24 mouse cellular contexts compared by ENCODE assay signal in genomic region chr13:52542036-52542526, GRCm38 (mm10). TPM values are rescaled to one million over a fixed set of nuclear protein-coding genes. Genes with fewer than 3 reads are reported as not detected.
DNase-seq lines count a peak whose midpoint lies in the region; ATAC-seq and TF ChIP-seq lines count a peak whose summit lies in the region.
"Had no signal": no experiment of that assay in that cellular context is flagged by ENCODE, and none has a peak within 500 bp of the region (broad histone marks: within the 10 kb centered on the region; RNA-seq: fewer than 3 reads in every experiment).

No protein-coding gene starts in this region.

- H3K36me3 ChIP-seq in megakaryocyte, embryonic 14.5 days (replicated peaks; ENCODE audit: low read length): peaks cover 29% of the 10 kb centered on the region
- no peaks in the 10 kb centered on the region for H3K36me3 ChIP-seq in embryonic facial prominence, embryonic 14.5 days (ENCODE audit: control insufficient read depth, insufficient read depth, low read length)
- no peaks in the 10 kb centered on the region for H3K36me3 ChIP-seq in myocyte (ENCODE audit: control insufficient read depth, insufficient read depth)
- no peaks in the 10 kb centered on the region for H3K36me3 ChIP-seq in heart, embryonic 11.5 days (ENCODE audit: control insufficient read depth, insufficient read depth, low read length)
- H3K36me3 ChIP-seq: forebrain, embryonic 12.5 days; heart, embryonic 10.5 days; kidney, embryonic 15.5 days; lung, embryonic 15.5 days had no signal

- ATAC-seq in megakaryocyte, adult 5-6 weeks (ENCODE audit: poor library complexity, severe bottlenecking): no peak
- peak; percentile 63; the same call in 1 of the 2 replicates for ATAC-seq in embryonic facial prominence, embryonic 14.5 days (ENCODE audit: low read depth)
- no peak for ATAC-seq in heart, embryonic 11.5 days (replicated peaks; ENCODE audit: insufficient number of reproducible peaks, low FRiP score, low TSS enrichment)

- no peak for TF ChIP-seq POLR2A in brain, embryonic 14.5 days (IDR thresholded peaks at IDR 0.05; ENCODE audit: borderline replicate concordance, extremely low read depth, insufficient read depth, insufficient read length, poor library complexity, severe bottlenecking)
- no peak for TF ChIP-seq POLR2A in myocyte (IDR thresholded peaks at IDR 0.05; ENCODE audit: insufficient read length, low read depth)

- no peak overlapping the region for H3ac ChIP-seq in myocyte (ENCODE audit: control insufficient read depth, insufficient read length)

- 50% methylated on average over 8 of the region's 8 CpGs for WGBS in embryonic facial prominence, embryonic 14.5 days
- 69% methylated on average over 8 of the region's 8 CpGs for WGBS in heart, embryonic 11.5 days (ENCODE audit: insufficient replicate concordance)

- no peak overlapping the region for H3K9ac ChIP-seq in embryonic facial prominence, embryonic 14.5 days (ENCODE audit: low read depth, low read length)
- H3K9ac ChIP-seq in heart, embryonic 11.5 days (ENCODE audit: low read depth, low read length): no peak overlapping the region
- H3K9ac ChIP-seq: forebrain, embryonic 12.5 days; kidney, embryonic 15.5 days; liver, embryonic 14.5 days; lung, embryonic 15.5 days had no signal

- peak; percentile 40 for DNase-seq in brain, embryonic 14.5 days (ENCODE audit: low read depth)
- peak; percentile 71 for DNase-seq in embryonic facial prominence, embryonic 14.5 days (ENCODE audit: low spot score)
- no peak for DNase-seq in layer of hippocampus, postnatal 25 days (ENCODE audit: extremely low spot score in 1 of 2, low spot score in 1 of 2)
- DNase-seq: adrenal gland, adult 8-10 months; B cell, adult 2 months; cerebellum, adult 2 months; cerebellum, postnatal 25 days; gastrocnemius, postnatal 10 days; kidney, adult 11 months; kidney, postnatal 4 days; left cerebral cortex, postnatal 4 days; lung, postnatal 36 days; right cerebral cortex, postnatal 25 days; thymus, postnatal 25 days had no signal

- H3K27me3 ChIP-seq in megakaryocyte, embryonic 14.5 days (replicated peaks): no peaks in the 10 kb centered on the region
- H3K27me3 ChIP-seq in embryonic facial prominence, embryonic 14.5 days (replicated peaks; ENCODE audit: control insufficient read depth, insufficient read depth, low read length): no peaks in the 10 kb centered on the region
- H3K27me3 ChIP-seq in myocyte (ENCODE audit: control insufficient read depth, insufficient read depth, insufficient read length): no peaks in the 10 kb centered on the region
- no peaks in the 10 kb centered on the region for H3K27me3 ChIP-seq in heart, embryonic 11.5 days (ENCODE audit: control insufficient read depth, insufficient read depth, low read length)
- H3K27me3 ChIP-seq: kidney, embryonic 15.5 days; lung, embryonic 15.5 days had no signal

- no peaks in the 10 kb centered on the region for H3K79me2 ChIP-seq in myocyte (ENCODE audit: control insufficient read depth, insufficient read depth)

- H3K9me3 ChIP-seq in megakaryocyte, embryonic 14.5 days: no peaks in the 10 kb centered on the region
- no peaks in the 10 kb centered on the region for H3K9me3 ChIP-seq in embryonic facial prominence, embryonic 14.5 days (ENCODE audit: control insufficient read depth, low read length)
- H3K9me3 ChIP-seq in heart, embryonic 11.5 days (replicated peaks; ENCODE audit: control insufficient read depth, low read length): no peaks in the 10 kb centered on the region
- H3K9me3 ChIP-seq: forebrain, embryonic 12.5 days; heart, embryonic 10.5 days; kidney, embryonic 15.5 days; lung, embryonic 15.5 days had no signal

- no peak overlapping the region for H3K4me2 ChIP-seq in embryonic facial prominence, embryonic 14.5 days (ENCODE audit: low read depth, low read length)
- peak overlapping the region; percentile 32 for H3K4me2 ChIP-seq in myocyte (ENCODE audit: low read depth)
- H3K4me2 ChIP-seq in heart, embryonic 11.5 days: no peak overlapping the region
- H3K4me2 ChIP-seq: forebrain, embryonic 12.5 days; kidney, embryonic 15.5 days; lung, embryonic 15.5 days had no signal

- peaks cover 99% of the 10 kb centered on the region for H3K4me1 ChIP-seq in megakaryocyte, embryonic 14.5 days
- H3K4me1 ChIP-seq in embryonic facial prominence, embryonic 14.5 days (ENCODE audit: control insufficient read depth, insufficient read depth, low read length): no peaks in the 10 kb centered on the region
- no peaks in the 10 kb centered on the region for H3K4me1 ChIP-seq in heart, embryonic 11.5 days (ENCODE audit: control insufficient read depth, insufficient read depth, low read length)
- H3K4me1 ChIP-seq: forebrain, embryonic 12.5 days; kidney, embryonic 15.5 days; lung, embryonic 15.5 days had no signal

- TF ChIP-seq CTCF in brain, embryonic 14.5 days (IDR thresholded peaks at IDR 0.05; ENCODE audit: borderline replicate concordance, extremely low read depth, insufficient read depth, insufficient read length): no peak

- H3K27ac ChIP-seq in embryonic facial prominence, embryonic 14.5 days (replicated peaks; ENCODE audit: low read depth, low read length): peak overlapping the region; percentile 13; the same call in 1 of the 2 replicates
- no peak overlapping the region for H3K27ac ChIP-seq in heart, embryonic 11.5 days (ENCODE audit: low read depth, low read length)
- H3K27ac ChIP-seq: forebrain, embryonic 12.5 days; heart, embryonic 10.5 days; kidney, embryonic 15.5 days; liver, embryonic 14.5 days; lung, embryonic 15.5 days had no signal

- peak overlapping the region; percentile 56 for H3K4me3 ChIP-seq in megakaryocyte, embryonic 14.5 days (replicated peaks)
- no peak overlapping the region for H3K4me3 ChIP-seq in embryonic facial prominence, embryonic 14.5 days (ENCODE audit: low read depth, low read length)
- no peak overlapping the region for H3K4me3 ChIP-seq in myocyte
- no peak overlapping the region for H3K4me3 ChIP-seq in heart, embryonic 11.5 days (ENCODE audit: low read depth, low read length)
- H3K4me3 ChIP-seq: forebrain, embryonic 12.5 days; heart, embryonic 10.5 days; kidney, embryonic 15.5 days; lung, embryonic 15.5 days had no signal

TF ChIP-seq in myocyte, 11 proteins besides CTCF, POLR2A, EP300 and RAD21:
- TF ChIP-seq CEBPB (IDR thresholded peaks at IDR 0.05; ENCODE audit: insufficient read depth, poor library complexity, severe bottlenecking): no peak
- no peak for TF ChIP-seq MYOD1 (IDR thresholded peaks at IDR 0.05; ENCODE audit: control insufficient read depth in 1 of 3, insufficient read length in 2 of 3, low read depth in 2 of 3)
- TF ChIP-seq E2F4 (IDR thresholded peaks at IDR 0.05; ENCODE audit: insufficient read depth): no peak
- TF ChIP-seq SRF (IDR thresholded peaks at IDR 0.05; ENCODE audit: control insufficient read depth, insufficient read length, low read depth): no peak
- TF ChIP-seq TCF3 (IDR thresholded peaks at IDR 0.05; ENCODE audit: insufficient read length, low read depth): no peak
- TF ChIP-seq TCF12 (IDR thresholded peaks at IDR 0.05; ENCODE audit: insufficient read depth, poor library complexity, severe bottlenecking): no peak
- no peak for TF ChIP-seq POLR2AphosphoS2 (IDR thresholded peaks at IDR 0.05; ENCODE audit: insufficient read length, low read depth)
- TF ChIP-seq MAX (IDR thresholded peaks at IDR 0.05; ENCODE audit: low read depth): no peak
- no peak for TF ChIP-seq REST (IDR thresholded peaks at IDR 0.05; ENCODE audit: insufficient read depth, insufficient read length)
- TF ChIP-seq MYOG (IDR thresholded peaks at IDR 0.05; ENCODE audit: control insufficient read depth in 1 of 3, insufficient read depth in 1 of 3, insufficient read length in 2 of 3, low read depth in 2 of 3): no peak
- TF ChIP-seq USF1 (IDR thresholded peaks at IDR 0.05; ENCODE audit: low read depth): no peak
TF ChIP-seq in myocyte: peak in this region for 0.

RNA-seq across cellular contexts. Expression of gene Diras2, which starts 11.0 kb away (rescaled TPM):
- polyA plus RNA-seq in megakaryocyte, embryonic 14.5 days (2012; ENCODE audit: insufficient read depth, low replicate concordance): 1.3 TPM in 1 of 2 replicates, not detected in the other
- total RNA-seq in megakaryocyte, adult 5-6 weeks (2015): 0.30 and 0.54 TPM in 2 replicates
- total RNA-seq in megakaryocyte, adult 5-6 weeks (2017): 0.04 TPM in 1 of 2 replicates, not detected in the other
- 11.0 and 18.1 TPM in 2 replicates for polyA plus RNA-seq in brain, embryonic 14.5 days (2012; rRNA removed)
- 0.67 and 0.80 TPM in 2 replicates for polyA plus RNA-seq in embryonic facial prominence, embryonic 14.5 days (2014; fragmentation: Nextera tagmentation; extraction: Ambion mirVana)
- 0.30 TPM for polyA plus RNA-seq in myocyte (2012; fragmentation: generic; extraction: Trizol)
- polyA plus RNA-seq in heart, embryonic 11.5 days (2014; fragmentation: Nextera tagmentation; extraction: Ambion mirVana): 0.77 and 0.99 TPM in 2 replicates
- total RNA-seq in layer of hippocampus, postnatal 25 days (2021): 100 to 1,000 TPM; 155 to 160 TPM
- total RNA-seq: MEL had no signal

RNA-seq across cellular contexts. Expression of gene Syk, which starts 40.9 kb away (rescaled TPM):
- 33.3 and 55.7 TPM in 2 replicates for polyA plus RNA-seq in megakaryocyte, embryonic 14.5 days (2012; ENCODE audit: insufficient read depth, low replicate concordance)
- 87.8 and 90.2 TPM in 2 replicates for total RNA-seq in megakaryocyte, adult 5-6 weeks (2015)
- 157 and 178 TPM in 2 replicates for total RNA-seq in megakaryocyte, adult 5-6 weeks (2017)
- polyA plus RNA-seq in brain, embryonic 14.5 days (2012; rRNA removed): 1.3 and 2.6 TPM in 2 replicates
- polyA plus RNA-seq in embryonic facial prominence, embryonic 14.5 days (2014; fragmentation: Nextera tagmentation; extraction: Ambion mirVana): 3.2 and 3.5 TPM in 2 replicates
- polyA plus RNA-seq in myocyte (2012; fragmentation: generic; extraction: Trizol): 0.42 TPM
- 6.4 and 8.3 TPM in 2 replicates for polyA plus RNA-seq in heart, embryonic 11.5 days (2014; fragmentation: Nextera tagmentation; extraction: Ambion mirVana)
- total RNA-seq in layer of hippocampus, postnatal 25 days (2021): 1 to 10 TPM; 3.0 to 3.9 TPM

Comparison
In these comparisons a context has a peak if more than half of its experiments do, and no peak if none do; other contexts are left out.
1. DNase-seq: peak in brain, embryonic 14.5 days (single experiment) and embryonic facial prominence, embryonic 14.5 days (single experiment); none in layer of hippocampus, postnatal 25 days (0 of 2).